ENCODE assay signal across 14 mouse cellular contexts in genomic region chr11:82571525-82571924, GRCm38 (mm10).
DNase-seq lines count a peak whose midpoint lies in the region; ATAC-seq and TF ChIP-seq lines count a peak whose summit lies in the region.
"Had no signal": no experiment of that assay in that cellular context is flagged by ENCODE, and none has a peak within 500 bp of the region (broad histone marks: within the 10 kb centered on the region; RNA-seq: fewer than 3 reads in every experiment).

No protein-coding gene starts in this region.

- DNase-seq in hindbrain, postnatal 0 days (ENCODE audit: low spot score), result peak; percentile 44
- no peak for DNase-seq in hindbrain, embryonic 10.5 days (ENCODE audit: low spot score)
- DNase-seq in lung, adult 2 months, result no peak
- DNase-seq in skeletal muscle tissue, adult 2 months (ENCODE audit: low read depth, low spot score), result peak; percentile 50
- no peak for DNase-seq in retina, embryonic 14.5 days (ENCODE audit: low spot score)
- DNase-seq: cerebellum, postnatal 14 days; gastrocnemius, postnatal 14 days; right cerebral cortex, postnatal 25 days had no signal

- peaks cover 27% of the 10 kb centered on the region for H3K4me1 ChIP-seq in hindbrain, postnatal 0 days (ENCODE audit: insufficient read depth, low read length)
- peaks cover 35% of the 10 kb centered on the region for H3K4me1 ChIP-seq in hindbrain, embryonic 10.5 days (replicated peaks)
- no peaks in the 10 kb centered on the region for H3K4me1 ChIP-seq in lung, embryonic 16.5 days (replicated peaks; ENCODE audit: control insufficient read depth, insufficient read depth, low read length)
- no peaks in the 10 kb centered on the region for H3K4me1 ChIP-seq in lung, adult 2 months (ENCODE audit: control insufficient read depth, insufficient read depth, low read length)
- H3K4me1 ChIP-seq in intestine, postnatal 0 days (replicated peaks; ENCODE audit: control insufficient read depth, insufficient read depth, low read length), result no peaks in the 10 kb centered on the region
- H3K4me1 ChIP-seq in hindbrain, embryonic 13.5 days (replicated peaks), result peaks cover 32% of the 10 kb centered on the region

- TF ChIP-seq CTCF in hindbrain, postnatal 0 days (IDR thresholded peaks at IDR 0.05; ENCODE audit: low read depth), result peak; percentile 43; the same call in 1 of the 2 replicates
- TF ChIP-seq CTCF in lung, adult 2 months (IDR thresholded peaks at IDR 0.05; ENCODE audit: insufficient read depth, low read length), result no peak
- TF ChIP-seq CTCF in intestine, postnatal 0 days (IDR thresholded peaks at IDR 0.05; ENCODE audit: low read depth), result peak; percentile 57

- TF ChIP-seq POLR2A in lung, adult 2 months (IDR thresholded peaks at IDR 0.05; ENCODE audit: borderline replicate concordance, extremely low read depth, low read depth, low read length), result no peak

- ATAC-seq in hindbrain, postnatal 0 days, result no peak
- ATAC-seq in lung, embryonic 16.5 days (ENCODE audit: low read depth), result 0 out of 2 replicates have a peak, but pooled peaks have one; percentile 17
- no peak for ATAC-seq in intestine, postnatal 0 days
- no peak for ATAC-seq in hindbrain, embryonic 13.5 days (ENCODE audit: low FRiP score)
- ATAC-seq: midbrain, embryonic 15.5 days had no signal

- WGBS in hindbrain, postnatal 0 days, result 13% methylated on average over 5 of the region's 5 CpGs
- WGBS in hindbrain, embryonic 10.5 days, result 16% methylated on average over 5 of the region's 5 CpGs
- 8% methylated on average over 5 of the region's 5 CpGs for WGBS in lung, embryonic 16.5 days
- 12% methylated on average over 5 of the region's 5 CpGs for WGBS in lung, adult 2 months
- WGBS in intestine, postnatal 0 days, result 20% methylated on average over 5 of the region's 5 CpGs
- WGBS in hindbrain, embryonic 13.5 days, result 20% methylated on average over 5 of the region's 5 CpGs

- no peaks in the 10 kb centered on the region for H3K36me3 ChIP-seq in hindbrain, postnatal 0 days (ENCODE audit: insufficient read depth, low read length)
- no peaks in the 10 kb centered on the region for H3K36me3 ChIP-seq in hindbrain, embryonic 10.5 days
- H3K36me3 ChIP-seq in lung, embryonic 16.5 days (ENCODE audit: control insufficient read depth, insufficient read depth, low read length), result no peaks in the 10 kb centered on the region
- H3K36me3 ChIP-seq in intestine, postnatal 0 days (ENCODE audit: control insufficient read depth, insufficient read depth), result no peaks in the 10 kb centered on the region
- no peaks in the 10 kb centered on the region for H3K36me3 ChIP-seq in hindbrain, embryonic 13.5 days
- H3K36me3 ChIP-seq: limb, embryonic 15.5 days; midbrain, embryonic 15.5 days; neural tube, embryonic 15.5 days had no signal

- no peak overlapping the region for H3K4me3 ChIP-seq in hindbrain, postnatal 0 days (ENCODE audit: low read length)
- H3K4me3 ChIP-seq in hindbrain, embryonic 10.5 days, result no peak overlapping the region
- H3K4me3 ChIP-seq in lung, embryonic 16.5 days (ENCODE audit: low read length), result no peak overlapping the region
- H3K4me3 ChIP-seq in lung, adult 2 months (replicated peaks; ENCODE audit: extremely low read depth, low read depth, low read length), result no peak overlapping the region
- no peak overlapping the region for H3K4me3 ChIP-seq in intestine, postnatal 0 days (ENCODE audit: low read depth, low read length)
- H3K4me3 ChIP-seq in hindbrain, embryonic 13.5 days, result no peak overlapping the region
- H3K4me3 ChIP-seq: limb, embryonic 15.5 days; midbrain, embryonic 15.5 days; neural tube, embryonic 15.5 days had no signal

- H3K27me3 ChIP-seq in hindbrain, postnatal 0 days (ENCODE audit: insufficient read depth, low read length), result no peaks in the 10 kb centered on the region
- H3K27me3 ChIP-seq in hindbrain, embryonic 10.5 days (ENCODE audit: insufficient read depth, poor library complexity, severe bottlenecking), result peaks cover 51% of the 10 kb centered on the region
- no peaks in the 10 kb centered on the region for H3K27me3 ChIP-seq in lung, embryonic 16.5 days (ENCODE audit: control insufficient read depth, insufficient read depth, low read depth, low read length)
- H3K27me3 ChIP-seq in intestine, postnatal 0 days (replicated peaks; ENCODE audit: control insufficient read depth, insufficient read depth, low read length), result no peaks in the 10 kb centered on the region
- peaks cover 34% of the 10 kb centered on the region for H3K27me3 ChIP-seq in hindbrain, embryonic 13.5 days
- H3K27me3 ChIP-seq: midbrain, embryonic 15.5 days had no signal

- H3K4me2 ChIP-seq in hindbrain, postnatal 0 days (ENCODE audit: low read depth, low read length), result no peak overlapping the region
- no peak overlapping the region for H3K4me2 ChIP-seq in lung, embryonic 16.5 days (ENCODE audit: low read depth, low read length)
- no peak overlapping the region for H3K4me2 ChIP-seq in intestine, postnatal 0 days (replicated peaks; ENCODE audit: low read depth)
- no peak overlapping the region for H3K4me2 ChIP-seq in hindbrain, embryonic 13.5 days
- H3K4me2 ChIP-seq: limb, embryonic 15.5 days; midbrain, embryonic 15.5 days; neural tube, embryonic 15.5 days had no signal

- H3K27ac ChIP-seq in hindbrain, postnatal 0 days, result no peak overlapping the region
- H3K27ac ChIP-seq in hindbrain, embryonic 10.5 days, result no peak overlapping the region
- H3K27ac ChIP-seq in lung, embryonic 16.5 days (ENCODE audit: low read length), result no peak overlapping the region
- no peak overlapping the region for H3K27ac ChIP-seq in intestine, postnatal 0 days (ENCODE audit: low read depth, low read length)
- no peak overlapping the region for H3K27ac ChIP-seq in hindbrain, embryonic 13.5 days
- H3K27ac ChIP-seq: limb, embryonic 15.5 days; midbrain, embryonic 15.5 days; neural tube, embryonic 15.5 days had no signal

- no peak overlapping the region for H3K9ac ChIP-seq in hindbrain, postnatal 0 days (replicated peaks; ENCODE audit: low read length)
- H3K9ac ChIP-seq in lung, embryonic 16.5 days (ENCODE audit: low read length), result no peak overlapping the region
- no peak overlapping the region for H3K9ac ChIP-seq in intestine, postnatal 0 days (ENCODE audit: low read depth, low read length)
- H3K9ac ChIP-seq in hindbrain, embryonic 13.5 days, result no peak overlapping the region
- H3K9ac ChIP-seq: limb, embryonic 15.5 days; midbrain, embryonic 15.5 days; neural tube, embryonic 15.5 days had no signal

- no peaks in the 10 kb centered on the region for H3K9me3 ChIP-seq in hindbrain, postnatal 0 days (ENCODE audit: low read length)
- no peaks in the 10 kb centered on the region for H3K9me3 ChIP-seq in hindbrain, embryonic 10.5 days
- H3K9me3 ChIP-seq in lung, embryonic 16.5 days (ENCODE audit: control insufficient read depth, low read length), result no peaks in the 10 kb centered on the region
- H3K9me3 ChIP-seq in intestine, postnatal 0 days (ENCODE audit: control insufficient read depth), result no peaks in the 10 kb centered on the region
- H3K9me3 ChIP-seq in hindbrain, embryonic 13.5 days, result no peaks in the 10 kb centered on the region
- H3K9me3 ChIP-seq: limb, embryonic 15.5 days; midbrain, embryonic 15.5 days; neural tube, embryonic 15.5 days had no signal

Comparison
In these comparisons a context has a peak if more than half of its experiments do, and no peak if none do; other contexts are left out.
1. DNase-seq: peak in hindbrain, postnatal 0 days (single experiment) and skeletal muscle tissue, adult 2 months (single experiment); none in hindbrain, embryonic 10.5 days (single experiment), lung, adult 2 months (single experiment) and retina, embryonic 14.5 days (single experiment).